Mouse (Mus musculus) heart, adult 9 months (tissue): Measurements from ENCODE around the gene Cryzl1.

Experiments
- DNase-seq, 2 experiments: peaks; one replicate each; pipeline ENCODE4 v3.0.0; 2022; ENCODE audit warnings: low spot score in 2 of 2

Cryzl1 gene

DNA sequence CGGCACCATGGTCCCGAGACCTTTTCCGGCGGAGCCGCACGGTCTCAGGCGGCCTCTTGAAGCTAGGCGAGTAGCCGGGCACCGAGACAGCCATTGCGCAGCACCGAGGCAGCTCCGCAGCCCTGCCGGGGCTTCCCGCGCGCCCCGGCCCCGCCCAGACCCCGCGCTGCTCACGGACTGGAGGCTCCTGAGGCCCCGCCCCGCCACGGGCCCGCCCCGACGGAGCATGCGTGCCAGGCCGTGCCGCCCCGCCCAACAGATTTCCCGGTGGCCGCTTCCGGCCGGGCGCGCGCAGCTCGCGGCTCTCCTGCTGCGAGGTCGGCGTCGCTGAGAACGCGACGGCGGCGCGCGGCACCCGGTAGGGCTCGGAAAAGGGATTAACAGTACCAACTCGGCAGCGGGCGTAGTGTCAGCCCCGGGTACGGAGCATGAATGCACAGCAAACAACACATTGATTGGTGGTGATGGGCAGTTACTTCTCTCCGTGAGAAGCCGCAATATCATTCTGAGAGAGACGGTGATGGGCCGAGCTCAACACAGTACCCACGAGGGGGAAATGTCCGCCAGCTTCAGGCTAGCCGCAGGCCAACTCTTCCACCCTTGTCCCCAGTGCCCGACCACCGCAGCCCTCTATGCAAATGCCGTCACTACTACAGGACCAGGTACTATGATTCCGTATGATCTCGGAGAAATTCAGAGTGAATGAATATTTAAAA lies 40.0 kb downstream of the Cryzl1 start, which contains the start of gene Donson:
Gene Donson, minus strand, starts transcription at position 152 of the 716 bp plus-strand sequence.
- DNase-seq = peak; percentile 91 to 92

DNA sequence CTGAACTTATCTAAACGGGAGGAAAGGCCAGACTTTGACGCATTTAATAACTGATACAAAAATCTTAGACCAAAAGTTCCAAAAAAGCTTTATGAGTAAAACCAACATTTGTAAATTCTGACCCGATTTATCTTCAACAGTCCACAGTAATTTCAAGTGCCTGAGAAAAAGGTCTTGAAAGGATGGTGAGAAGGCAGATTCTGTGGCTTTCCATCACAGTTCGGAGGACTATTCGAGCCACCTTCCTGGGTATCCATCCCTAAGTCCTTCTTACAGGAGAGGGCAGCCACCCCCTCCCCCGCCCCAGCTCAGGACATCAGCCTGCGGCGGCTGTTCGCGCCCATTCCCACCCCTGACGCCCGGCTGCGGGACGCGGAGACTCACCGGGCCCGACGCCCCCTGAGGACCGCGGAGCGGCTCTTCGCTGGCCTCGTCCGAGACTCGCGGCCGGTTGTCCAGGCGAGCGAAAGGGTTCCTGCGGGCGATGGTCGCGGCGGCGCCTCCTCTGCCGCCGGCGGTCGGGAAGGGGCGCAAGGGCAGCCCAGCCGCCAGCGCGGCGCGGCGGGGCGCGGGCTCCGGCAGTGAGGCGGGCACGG lies 40.7 kb downstream of the Cryzl1 start:
- DNase-seq = no peak

DNA sequence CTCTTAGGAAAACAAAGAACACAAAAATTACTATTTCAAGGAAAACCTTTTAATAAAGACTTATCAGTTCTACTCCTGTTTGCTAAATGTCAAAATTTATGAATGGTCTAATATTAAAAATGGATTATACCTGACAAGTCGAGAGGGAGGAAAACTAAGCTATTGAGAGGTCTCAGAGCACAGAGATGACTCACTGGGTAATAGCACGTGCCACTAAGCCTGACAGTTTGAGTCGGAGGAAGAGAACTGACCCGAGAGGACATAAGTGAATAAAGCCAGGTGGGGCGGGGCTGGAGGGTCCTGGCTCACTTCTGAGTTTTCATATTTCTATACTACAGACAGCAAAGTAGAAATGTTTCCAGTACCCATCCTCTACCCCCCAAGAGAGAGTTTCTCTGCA lies 42.4 kb downstream of the Cryzl1 start:
- no peak for DNase-seq

DNA sequence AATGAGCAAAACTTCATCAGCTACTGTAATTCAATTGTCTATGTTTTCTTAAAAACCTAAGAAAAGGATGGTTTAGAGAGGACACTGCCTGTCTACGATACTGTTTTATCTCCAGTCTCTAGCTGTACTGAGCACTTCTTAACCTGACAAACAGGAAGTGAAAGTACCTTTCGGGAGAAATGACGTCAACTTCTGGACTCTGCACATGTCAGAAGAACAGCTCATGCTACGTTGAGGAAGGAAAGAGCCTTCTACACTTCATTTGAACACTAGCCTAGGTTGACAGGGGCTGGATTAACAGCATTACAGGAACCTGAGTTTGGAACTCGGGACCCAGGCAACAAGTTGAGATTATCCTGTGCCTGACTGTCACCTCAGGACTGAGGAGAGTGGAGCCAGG lies 43.2 kb downstream of the Cryzl1 start:
- DNase-seq = peak in 1 of 2 experiments; percentile 12

- DNase-seq = no peak
Measured at GRCm38 (mm10) chr16:91680656-91681055, 48.1 kb downstream of the Cryzl1 start.

GRCm38 (mm10) chr16:91678147-91678911 lies 50.4 kb downstream of the Cryzl1 start:
- DNase-seq = no peak

GRCm38 (mm10) chr16:91674500-91674899 lies 54.3 kb downstream of the Cryzl1 start:
- DNase-seq = no peak

GRCm38 (mm10) chr16:91663795-91664194 lies 65.0 kb downstream of the Cryzl1 start:
- no peak for DNase-seq

DNA sequence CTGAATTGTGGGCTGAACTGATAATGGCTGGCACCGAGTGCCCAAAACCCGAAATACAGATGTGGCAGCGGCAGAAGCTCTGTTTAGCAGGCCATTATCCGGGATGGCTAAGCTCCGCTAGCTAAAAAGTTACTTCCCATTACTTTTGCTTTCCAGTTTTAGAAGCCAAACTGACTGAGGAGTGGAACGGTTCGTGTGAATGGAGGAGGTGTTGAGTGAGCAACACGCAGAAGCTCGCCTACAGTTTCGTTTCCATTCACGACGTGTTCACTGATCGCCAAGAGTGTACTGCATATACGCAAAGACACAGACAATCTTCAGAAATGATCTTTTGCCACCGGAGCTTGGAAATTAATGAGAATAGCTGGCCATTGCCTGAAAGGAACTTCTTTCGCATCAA lies 66.4 kb downstream of the Cryzl1 start:
- no peak for DNase-seq

GRCm38 (mm10) chr16:91661397-91661796 lies 67.4 kb downstream of the Cryzl1 start:
- DNase-seq = no peak

DNA sequence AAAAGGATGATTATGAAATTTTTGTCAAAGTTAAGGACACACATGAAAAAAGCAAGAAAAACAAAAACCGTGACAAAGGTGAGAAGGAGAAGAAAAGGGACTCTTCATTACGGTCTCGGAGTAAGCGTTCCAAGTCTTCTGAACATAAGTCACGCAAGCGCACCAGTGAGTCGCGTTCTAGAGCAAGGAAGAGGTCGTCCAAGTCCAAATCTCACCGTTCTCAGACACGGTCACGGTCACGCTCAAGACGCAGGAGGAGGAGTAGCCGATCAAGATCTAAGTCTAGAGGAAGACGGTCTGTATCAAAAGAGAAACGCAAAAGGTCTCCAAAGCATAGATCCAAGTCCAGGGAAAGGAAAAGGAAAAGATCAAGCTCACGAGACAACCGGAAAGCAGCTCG lies 69.0 kb downstream of the Cryzl1 start:
- DNase-seq = no peak

- no peak for DNase-seq
Measured at GRCm38 (mm10) chr16:91658471-91658870, 70.3 kb downstream of the Cryzl1 start.

DNA sequence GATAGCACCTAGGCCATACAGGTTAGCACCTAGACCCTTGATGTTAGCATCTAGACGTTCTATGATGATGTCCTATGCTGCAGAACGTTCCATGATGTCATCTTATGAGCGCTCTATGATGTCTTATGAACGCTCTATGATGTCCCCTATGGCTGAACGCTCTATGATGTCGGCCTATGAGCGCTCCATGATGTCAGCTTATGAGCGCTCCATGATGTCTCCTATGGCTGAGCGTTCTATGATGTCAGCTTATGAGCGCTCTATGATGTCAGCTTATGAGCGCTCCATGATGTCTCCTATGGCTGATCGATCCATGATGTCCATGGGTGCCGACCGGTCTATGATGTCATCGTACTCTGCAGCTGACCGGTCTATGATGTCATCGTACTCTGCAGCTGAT lies 71.5 kb downstream of the Cryzl1 start:
- DNase-seq = no peak

- DNase-seq = no peak
Measured at GRCm38 (mm10) chr16:91655285-91655684, 73.5 kb downstream of the Cryzl1 start.

DNA sequence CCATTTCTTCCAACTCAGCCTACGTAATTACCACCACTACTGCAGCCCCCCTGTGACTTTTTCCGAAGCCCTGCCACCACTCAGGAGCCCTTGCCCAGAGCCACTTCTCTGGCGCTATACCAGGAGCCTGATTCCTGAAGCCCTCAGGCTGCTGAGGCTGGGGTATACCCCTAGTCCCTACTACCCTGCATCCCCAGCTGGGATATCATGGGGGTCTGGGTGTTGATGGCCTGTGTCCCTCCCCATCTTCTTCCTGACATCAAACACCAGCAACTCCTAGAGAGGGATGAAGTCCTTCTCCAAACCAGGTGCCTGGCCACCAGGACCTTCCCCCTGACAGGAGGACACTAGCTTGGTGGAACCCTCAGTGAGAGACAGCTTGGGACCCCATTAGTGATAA lies 76.6 kb downstream of the Cryzl1 start:
- DNase-seq = no peak

- DNase-seq = no peak
Measured at GRCm38 (mm10) chr16:91649781-91650180, 79.0 kb downstream of the Cryzl1 start.

DNA sequence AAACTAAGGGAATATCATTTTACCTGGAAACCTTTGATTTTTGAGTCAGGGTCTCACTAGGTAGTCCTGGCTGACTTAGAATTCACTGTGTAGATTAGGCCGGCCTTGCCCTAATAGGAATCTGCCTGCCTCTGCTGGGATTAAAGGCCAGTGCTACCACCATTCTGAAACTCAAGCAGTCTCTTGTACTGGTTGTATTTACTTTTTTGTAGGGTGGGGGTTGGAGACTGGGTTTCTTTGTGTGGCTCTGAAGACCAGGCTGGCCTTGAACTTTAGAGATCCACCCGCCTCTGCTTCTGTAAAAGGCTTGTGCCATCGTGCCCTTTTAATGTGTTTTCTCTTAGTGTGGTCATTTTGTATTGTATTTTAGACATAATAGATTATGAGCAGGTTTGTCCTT lies 79.5 kb downstream of the Cryzl1 start:
- no peak for DNase-seq

- DNase-seq = peak in 1 of 2 experiments; percentile 75
Measured at GRCm38 (mm10) chr16:91648220-91648550, 80.6 kb downstream of the Cryzl1 start.

- DNase-seq = peak; percentile 97
Measured at GRCm38 (mm10) chr16:91647461-91648219, 81.1 kb downstream of the Cryzl1 start, which contains the start of gene Son. Gene Son, plus strand, starts transcription at chr16:91647506.

GRCm38 (mm10) chr16:91646681-91647419 lies 81.9 kb downstream of the Cryzl1 start, which contains the start of gene Gart:
Gene Gart, minus strand, starts transcription at chr16:91646952.
- DNase-seq = peak; percentile 94 to 96

- no peak for DNase-seq
Measured at GRCm38 (mm10) chr16:91645995-91646602, 82.7 kb downstream of the Cryzl1 start.
